Mouse (Mus musculus) limb, embryonic 14.5 days (tissue): ENCODE results near the gene Htr1d. TPM values are rescaled to one million over a fixed set of nuclear protein-coding genes. Genes with fewer than 3 reads are reported as not detected.

Experiments used
- ATAC-seq: fragments of 200-750 bp; cut with Nextera tagmentation; 2 replicates; pipeline ENCODE4 v1.8.0; 2017; ENCODE audit warnings: low read depth, moderate number of reproducible peaks, moderate TSS enrichment; ENCODE audit not compliant: low FRiP score
- DNase-seq: peaks from one replicate; pipeline ENCODE4 v3.0.0-alpha.2; 2015; ENCODE audit warnings: low spot score
- H3K27ac ChIP-seq: fragments of 300-500 bp; sonication (generic); replicated peaks from 2 replicates; pipeline ENCODE4 v1.5.1; 2014; ENCODE audit warnings: low read depth, mild to moderate bottlenecking, low read length, moderate library complexity, mixed read lengths
- H3K27me3 ChIP-seq: fragments of 300-500 bp; sonication (generic); 2 replicates; pipeline ENCODE4 v1.6.1; 2014; ENCODE audit warnings: low read length, mixed read lengths; ENCODE audit not compliant: control insufficient read depth, insufficient read depth
- H3K36me3 ChIP-seq: fragments of 300-500 bp; sonication (generic); 2 replicates; pipeline ENCODE4 v1.6.1; 2014; ENCODE audit warnings: mild to moderate bottlenecking, low read length, moderate library complexity, mixed read lengths; ENCODE audit not compliant: control insufficient read depth, insufficient read depth
- H3K4me1 ChIP-seq: fragments of 300-500 bp; sonication (generic); 2 replicates; pipeline ENCODE4 v1.6.1; 2014; ENCODE audit warnings: antibody characterized with exemption, low read length, mixed read lengths; ENCODE audit not compliant: control insufficient read depth, insufficient read depth
- H3K4me2 ChIP-seq: fragments of 300-500 bp; sonication (generic); replicated peaks from 2 replicates; pipeline ENCODE4 v1.6.1; 2014; ENCODE audit warnings: low read depth, mild to moderate bottlenecking, low read length, moderate library complexity; ENCODE audit not compliant: severe bottlenecking
- H3K4me3 ChIP-seq: fragments of 300-500 bp; sonication (generic); replicated peaks from 2 replicates; pipeline ENCODE4 v1.5.1; 2014; ENCODE audit warnings: low read length
- H3K9ac ChIP-seq: fragments of 300-500 bp; sonication (generic); 2 replicates; pipeline ENCODE4 v1.6.1; 2014; ENCODE audit warnings: mild to moderate bottlenecking, low read depth, low read length, moderate library complexity; ENCODE audit not compliant: severe bottlenecking
- H3K9me3 ChIP-seq: fragments of 300-500 bp; sonication (generic); 2 replicates; pipeline ENCODE4 v1.6.1; 2016; ENCODE audit warnings: low read length; ENCODE audit not compliant: control insufficient read depth
- POLR2A ChIP-seq: fragments of 200-500 bp; IDR thresholded peaks from 2 replicates; pipeline ENCODE4 v1.8.0; 2012; ENCODE audit warnings: inconsistent platforms, mild to moderate bottlenecking, moderate library complexity, borderline replicate concordance; ENCODE audit not compliant: insufficient read depth, insufficient read length; ENCODE audit errors: extremely low read depth
- WGBS: fragments of 180-500 bp; shearing (Covaris S2); extraction: QIAGEN DNeasy Blood & Tissue Kit; methylation state at CpG from one replicate; pipeline ENCODE4 v1.1.7; 2014; 5-methylcytosine and 5-hydroxymethylcytosine counted together
- polyA plus RNA-seq, 2 experiments: library from polyadenylated mRNA; depleted of rRNA in 1 of 2; stranded (reverse) in 1 of 2; unstranded in 1 of 2; fragments of >200 nt; fragmentation: Nextera tagmentation in 1 of 2; extraction: Ambion mirVana in 1 of 2; gene quantifications; 2 replicates each; pipeline versions ENCODE4 v1.2.1 to v1.2.3; 2012 to 2014

The Htr1d gene
- polyA plus RNA-seq, 2 experiments = 0.23 to 0.44 TPM

- Histone ChIP-seq H3K9ac (no peak overlapping the region), H3K4me1 (0 out of 2 replicates have a peak, but pooled peaks cover 1% of the 10 kb centered on the region), H3K36me3 (no peaks in the 10 kb centered on the region), H3K9me3 (no peaks in the 10 kb centered on the region), H3K4me2 (no peak overlapping the region), H3K27ac (no peak overlapping the region), H3K27me3 (0 out of 2 replicates have a peak, but pooled peaks cover 8% of the 10 kb centered on the region), H3K4me3 (no peak overlapping the region)
- ATAC-seq (no peak), DNase-seq (no peak)
- 87% methylated on average over 7 of the region's 7 CpGs for WGBS
- no peak for TF ChIP-seq POLR2A
These were observed 35.0 kb downstream of the Htr1d start for GRCm38 (mm10) chr4:136458276-136458675.

- Histone ChIP-seq H3K9me3 (no peaks in the 10 kb centered on the region), H3K27ac (no peak overlapping the region), H3K9ac (no peak overlapping the region), H3K4me1 (0 out of 2 replicates have a peak, but pooled peaks cover 7% of the 10 kb centered on the region), H3K27me3 (peaks cover 16% of the 10 kb centered on the region; the same call in 1 of the 2 replicates), H3K4me3 (no peak overlapping the region), H3K36me3 (no peaks in the 10 kb centered on the region), H3K4me2 (no peak overlapping the region)
- DNase-seq = no peak
- no peak for ATAC-seq
- no peak for TF ChIP-seq POLR2A
- WGBS = 83% methylated on average over 12 of the region's 12 CpGs
These were observed 35.9 kb downstream of the Htr1d start for GRCm38 (mm10) chr4:136459210-136459609.

GRCm38 (mm10) chr4:136461206-136461605 lies 37.9 kb downstream of the Htr1d start:
- Histone ChIP-seq H3K9ac (no peak overlapping the region), H3K4me3 (no peak overlapping the region), H3K9me3 (no peaks in the 10 kb centered on the region), H3K27me3 (peaks cover 16% of the 10 kb centered on the region; the same call in 1 of the 2 replicates), H3K4me1 (peaks cover 14% of the 10 kb centered on the region), H3K27ac (no peak overlapping the region), H3K36me3 (no peaks in the 10 kb centered on the region), H3K4me2 (no peak overlapping the region)
- no peak for TF ChIP-seq POLR2A
- ATAC-seq = no peak
- no peak for DNase-seq
- WGBS = 39% methylated on average over 4 of the region's 4 CpGs

DNA sequence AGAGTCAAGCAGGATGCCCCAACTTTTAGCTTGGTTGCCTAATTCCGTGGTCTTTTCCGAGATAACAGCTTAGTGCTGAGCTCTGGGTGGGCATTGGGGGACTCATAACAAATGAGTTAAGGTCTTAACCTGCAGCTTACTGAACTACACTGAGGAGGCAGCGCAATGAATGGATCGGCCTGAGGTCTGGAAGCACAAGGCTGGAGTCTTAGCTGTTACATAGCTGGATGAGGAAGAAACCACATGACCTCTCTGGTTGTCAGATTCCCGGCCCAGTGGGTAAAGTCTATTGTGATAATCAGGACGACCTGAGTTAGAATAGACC lies 38.4 kb downstream of the Htr1d start:
- Histone ChIP-seq H3K27ac (no peak overlapping the region), H3K4me1 (peaks cover 16% of the 10 kb centered on the region), H3K4me2 (peak overlapping the region; percentile 96), H3K9ac (peak overlapping the region; percentile 68; the same call in 1 of the 2 replicates), H3K27me3 (peaks cover 16% of the 10 kb centered on the region; the same call in 1 of the 2 replicates), H3K9me3 (no peaks in the 10 kb centered on the region), H3K4me3 (peak overlapping the region; percentile 67), H3K36me3 (no peaks in the 10 kb centered on the region)
- 15% methylated on average over 6 of the region's 6 CpGs for WGBS
- no peak for DNase-seq
- TF ChIP-seq POLR2A = no peak
- ATAC-seq = no peak

GRCm38 (mm10) chr4:136462086-136462838 lies 38.9 kb downstream of the Htr1d start, which contains the start of gene 6030445D17Rik:
Gene 6030445D17Rik, plus strand, starts transcription at chr4:136462250.
- Histone ChIP-seq H3K9ac (peak within 1 kb of the TSS; percentile 68), H3K4me2 (peak within 1 kb of the TSS; percentile 96), H3K36me3 (no peaks in the 10 kb centered on the region), H3K27ac (peak within 1 kb of the TSS; percentile 58; the same call in 1 of the 2 replicates), H3K9me3 (no peaks in the 10 kb centered on the region), H3K4me3 (peak within 1 kb of the TSS; percentile 67), H3K4me1 (peaks cover 16% of the 10 kb centered on the region), H3K27me3 (peaks cover 16% of the 10 kb centered on the region; the same call in 1 of the 2 replicates)
- ATAC-seq = peak; percentile 69
- 1% methylated on average over 60 of the region's 64 CpGs for WGBS
- no peak for TF ChIP-seq POLR2A
- DNase-seq = peak; percentile 56
